Mouse (Mus musculus) erythroid progenitor cell, adult 5-6 weeks (primary cell): ENCODE measurements around the gene Skida1. TPM values are rescaled to one million over a fixed set of nuclear protein-coding genes. Genes with fewer than 3 reads are reported as not detected.
A peak's percentile ranks its signal among the peaks of the same experiment; 100 is the strongest.
"Not testable (repeated sequence)": the region's sequence is repeated elsewhere in the genome, so short reads cannot be mapped to it uniquely, and the experiment has no call there.

Source experiments
- ATAC-seq: replicated peaks from 2 replicates; pipeline ENCODE4 v1.8.0; 2016; ENCODE audit warnings: moderate number of reproducible peaks, mild to moderate bottlenecking, moderate TSS enrichment, inconsistent platforms; ENCODE audit not compliant: poor library complexity, low FRiP score, severe bottlenecking
- total RNA-seq, 2 experiments: library from RNA; stranded (forward) in 1 of 2; stranded (reverse) in 1 of 2; fragments of 150-400 nt in 1 of 2; fragments of 186-747, 209-891 nt in 1 of 2; gene quantifications; 2 replicates each; pipeline versions ENCODE4 v1.2.3 to v1.2.4; 2015 to 2017; ENCODE audit warnings: low replicate concordance in 2 of 2

The Skida1 gene
- total RNA-seq (2015; ENCODE audit: low replicate concordance) (not detected in 2 replicates), total RNA-seq (2017; ENCODE audit: low replicate concordance) (not detected in 2 replicates)

GRCm38 (mm10) chr2:18048453-18049075 lies at the start of gene Skida1:
Skida1 (minus strand) TSS chr2:18049051.
- no peak for ATAC-seq

GRCm38 (mm10) chr2:18095804-18096203 lies 47.0 kb upstream of the Skida1 start:
- no peak for ATAC-seq

DNA sequence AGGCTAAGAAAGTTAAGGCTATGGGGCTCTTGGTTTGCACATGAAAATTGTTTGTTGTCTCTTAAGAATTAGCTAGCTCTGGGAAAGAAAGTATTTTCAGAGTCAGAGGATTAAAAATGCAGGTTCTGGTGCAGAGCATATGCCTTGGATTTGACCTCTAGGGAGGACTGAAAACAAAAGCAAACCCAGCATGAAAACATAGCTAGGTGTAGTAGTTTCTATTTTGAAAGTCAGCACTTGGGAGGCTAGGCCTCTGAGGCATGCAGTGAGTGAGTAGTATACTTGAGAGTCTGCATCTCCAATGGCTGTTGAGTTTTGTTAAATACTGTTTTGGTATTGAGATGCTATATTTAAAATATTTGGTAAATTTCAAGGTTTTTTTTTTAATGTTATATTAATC lies 45.5 kb upstream of the Skida1 start:
- ATAC-seq, result no peak

GRCm38 (mm10) chr2:18093858-18094257 lies 45.0 kb upstream of the Skida1 start:
- no peak for ATAC-seq

DNA sequence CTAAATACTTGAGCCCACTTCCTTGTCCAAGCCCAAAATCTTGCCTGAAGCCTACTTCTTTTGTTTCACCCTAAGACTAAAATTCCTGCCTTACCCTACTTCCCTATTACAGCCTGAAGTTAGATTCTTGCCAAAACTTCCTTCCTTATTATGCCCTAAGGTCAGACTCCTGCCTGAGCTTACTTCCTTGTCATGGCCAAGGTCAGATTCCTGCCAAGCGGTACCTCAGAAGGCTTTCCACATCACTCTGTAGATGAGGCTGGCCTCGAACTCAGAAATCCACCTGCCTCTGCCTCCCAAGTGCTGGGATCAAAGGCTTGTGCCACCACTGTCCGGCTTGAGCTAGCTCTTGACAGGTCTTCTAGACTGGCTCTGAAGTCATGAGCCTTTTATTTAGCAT lies 38.8 kb upstream of the Skida1 start:
- ATAC-seq, result not testable (repeated sequence)

DNA sequence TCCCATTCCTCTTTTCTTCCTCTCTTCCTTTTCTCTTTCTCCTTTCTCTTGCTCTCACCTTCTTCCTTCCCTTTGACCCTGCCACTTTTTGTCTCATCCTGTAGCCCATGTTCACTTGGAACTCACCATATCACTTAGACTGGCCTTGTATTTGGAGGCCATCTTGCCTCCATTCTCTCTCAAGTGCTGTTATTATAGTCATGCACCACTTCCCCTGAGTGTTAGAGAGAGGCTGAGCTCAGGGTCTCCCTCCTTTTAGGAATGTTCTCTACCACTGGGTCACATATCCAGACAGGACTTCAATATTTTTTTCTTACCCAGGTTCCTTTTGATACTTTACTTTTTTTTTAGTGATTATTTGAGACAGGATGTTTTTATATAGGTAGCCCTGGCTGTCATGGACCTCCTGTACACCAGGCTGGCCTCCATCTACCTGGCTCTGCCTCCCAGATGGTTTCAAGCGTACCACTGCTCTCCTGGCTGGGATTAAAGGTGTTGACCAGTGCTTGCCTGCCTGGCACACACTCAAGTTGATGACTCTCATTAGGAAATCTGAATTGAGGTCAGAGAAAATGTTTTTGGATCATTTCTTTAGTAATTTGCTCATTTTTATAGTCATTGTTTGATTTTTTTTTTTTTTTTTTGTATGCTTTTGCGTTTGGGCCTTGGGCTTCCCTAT lies 31.5 kb upstream of the Skida1 start:
- no peak for ATAC-seq

- ATAC-seq, result no peak
Observed at GRCm38 (mm10) chr2:18071947-18072346, 23.1 kb upstream of the Skida1 start.

DNA sequence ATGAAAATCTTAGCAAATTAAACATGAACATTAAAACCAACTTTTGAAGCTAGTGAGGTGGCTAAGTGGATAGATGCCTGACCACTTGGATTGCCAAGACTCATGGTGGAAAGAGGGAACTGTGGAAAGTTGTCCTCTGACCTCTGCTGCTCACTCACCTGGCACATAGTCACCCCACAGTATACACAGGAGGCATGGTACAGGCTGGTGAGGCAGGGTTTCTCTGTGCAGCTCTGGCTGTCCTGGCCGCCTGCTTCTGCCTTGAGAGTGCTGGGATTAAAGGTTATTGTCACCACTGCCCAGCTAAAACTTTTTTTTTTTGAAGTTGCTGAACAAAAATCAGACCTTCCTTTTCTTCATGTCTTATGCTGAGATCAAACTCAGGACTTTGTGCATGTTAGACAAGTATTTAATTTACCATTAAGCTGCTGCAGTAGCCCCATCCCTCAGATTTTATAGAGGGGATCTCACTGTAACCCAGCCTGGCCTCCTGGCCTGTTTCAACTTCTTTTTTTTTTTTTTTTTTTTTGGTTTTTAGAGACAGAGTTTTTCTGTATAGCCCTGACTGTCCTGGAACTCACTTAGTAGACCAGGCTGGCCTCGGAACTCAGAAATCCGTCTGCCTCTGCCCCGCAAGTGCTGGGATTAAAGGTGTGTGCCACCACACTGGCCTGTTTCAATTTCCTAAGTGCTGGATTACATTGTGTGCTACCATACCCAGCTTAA lies 19.4 kb upstream of the Skida1 start:
- ATAC-seq, result no peak

DNA sequence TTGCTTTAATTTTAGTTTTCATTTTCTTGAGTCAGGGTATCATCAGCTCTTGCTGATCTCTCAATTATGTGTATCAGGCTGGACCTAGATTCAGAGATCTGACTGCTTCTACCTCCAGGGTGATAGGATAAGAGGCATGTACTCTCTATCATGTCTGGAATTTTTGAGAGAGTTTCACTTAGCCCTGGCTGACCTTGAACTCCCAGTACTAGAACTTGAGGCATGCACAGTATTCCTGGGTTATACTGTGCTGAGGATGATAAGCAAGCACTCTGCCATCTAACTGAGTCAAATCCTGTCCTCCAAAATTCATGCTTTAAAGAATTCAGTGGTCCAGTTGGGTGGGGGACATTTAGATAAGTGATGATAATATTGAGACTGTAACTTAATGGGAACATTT lies 17.6 kb upstream of the Skida1 start:
- no peak for ATAC-seq

DNA sequence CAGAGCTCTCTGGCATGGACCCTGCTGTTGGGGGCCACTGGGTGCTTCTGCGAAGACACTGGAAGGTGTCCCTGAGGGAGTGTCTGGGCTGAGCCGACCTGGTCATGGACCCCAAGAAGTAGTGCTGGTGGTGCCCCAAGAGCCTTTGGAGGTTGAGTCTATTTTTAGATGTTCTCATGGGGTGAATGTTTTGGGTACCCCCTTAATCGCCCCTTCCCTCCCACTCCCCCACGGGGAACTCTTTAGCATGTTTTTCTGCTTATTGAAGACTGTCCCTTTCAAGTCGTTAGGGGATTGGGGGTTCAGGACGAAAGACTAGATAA lies 16.8 kb upstream of the Skida1 start:
- ATAC-seq, result peak; percentile 10

DNA sequence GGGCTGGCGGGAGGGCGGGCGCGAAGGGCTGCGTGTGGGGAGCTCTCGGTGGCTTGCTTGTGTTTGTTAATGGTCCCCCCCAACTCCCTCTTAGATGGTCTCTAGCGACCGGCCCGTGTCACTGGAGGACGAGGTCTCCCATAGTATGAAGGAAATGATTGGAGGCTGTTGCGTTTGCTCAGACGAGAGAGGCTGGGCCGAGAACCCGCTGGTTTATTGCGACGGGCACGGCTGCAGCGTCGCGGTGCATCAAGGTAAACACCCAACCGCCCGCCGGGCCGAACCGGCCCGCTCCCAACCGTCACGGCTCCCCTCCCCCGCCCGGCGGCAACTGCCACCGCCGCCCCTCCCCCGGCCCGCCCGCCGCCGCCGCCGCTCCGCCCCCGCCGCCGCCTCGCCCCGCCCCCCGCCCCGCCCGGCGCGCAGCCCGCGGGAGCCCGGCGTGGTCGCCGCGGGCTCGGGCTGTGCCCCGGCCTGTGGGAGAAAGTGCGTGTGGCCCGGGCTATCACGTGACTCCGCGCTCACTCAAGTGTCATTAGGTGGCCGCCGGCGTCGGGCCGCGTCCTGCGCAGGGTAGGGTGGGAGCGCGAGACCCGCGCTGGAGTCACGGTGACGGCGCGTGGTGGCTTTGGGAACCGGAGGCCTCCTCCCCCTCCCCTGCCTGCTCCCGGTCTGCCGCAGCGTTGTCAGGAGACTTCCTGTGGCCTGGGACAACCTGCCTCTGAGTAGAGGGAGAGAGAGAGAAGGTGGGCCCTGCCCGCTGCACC lies 16.3 kb upstream of the Skida1 start:
- peak; percentile 65 for ATAC-seq

DNA sequence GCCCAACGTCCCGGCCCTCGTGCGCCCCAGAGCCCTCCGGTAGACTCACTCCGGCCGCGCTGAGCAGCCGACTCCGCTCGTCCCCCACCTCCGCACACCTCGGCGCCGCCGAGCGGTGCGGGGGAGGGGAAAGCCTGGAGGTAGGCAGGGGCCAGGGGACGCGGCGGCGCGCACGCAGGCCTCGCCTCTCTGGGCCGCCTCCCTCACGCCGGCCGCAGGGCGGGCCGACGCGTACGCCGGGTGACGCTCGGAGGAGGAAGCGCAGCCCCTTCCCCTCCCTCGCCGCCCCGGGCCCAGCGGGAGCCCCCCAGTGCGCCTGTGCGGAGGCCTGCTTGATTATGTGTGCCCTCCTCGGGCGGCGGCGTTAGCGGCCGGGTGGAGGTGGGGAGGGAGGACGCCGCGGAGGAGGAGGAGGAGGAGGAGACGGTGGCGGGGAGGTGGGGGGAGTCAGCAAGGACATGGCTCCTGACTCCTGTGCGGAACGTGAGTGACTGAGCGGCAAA lies 15.6 kb upstream of the Skida1 start:
- peak; percentile 84 for ATAC-seq

DNA sequence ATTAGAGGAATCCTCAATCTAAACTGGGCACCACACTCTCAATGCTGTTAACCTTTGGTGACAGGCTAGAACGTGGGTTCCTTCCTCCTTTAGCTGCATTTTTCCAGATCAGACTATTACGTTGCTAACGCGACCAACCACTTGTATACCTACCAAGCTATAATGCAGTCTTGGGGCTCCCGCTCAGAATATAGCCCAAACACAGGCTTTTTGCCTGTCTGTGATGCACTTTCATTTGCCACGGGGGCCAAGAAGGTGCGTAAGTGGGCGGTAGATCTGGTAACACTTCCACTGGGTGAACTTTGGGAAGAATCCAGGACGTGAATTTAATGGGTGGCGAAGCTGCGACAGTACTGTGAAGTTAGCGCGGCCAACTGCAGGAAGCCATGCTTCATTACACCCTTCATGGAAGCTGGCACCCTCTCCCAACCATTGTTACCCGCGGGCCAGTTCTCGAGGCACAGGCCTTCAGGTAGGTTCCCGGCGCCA lies 15.0 kb upstream of the Skida1 start:
- peak; percentile 56 for ATAC-seq

GRCm38 (mm10) chr2:18060396-18060795 lies 11.5 kb upstream of the Skida1 start:
- ATAC-seq, result no peak

GRCm38 (mm10) chr2:18059891-18060290 lies 11.0 kb upstream of the Skida1 start:
- no peak for ATAC-seq

DNA sequence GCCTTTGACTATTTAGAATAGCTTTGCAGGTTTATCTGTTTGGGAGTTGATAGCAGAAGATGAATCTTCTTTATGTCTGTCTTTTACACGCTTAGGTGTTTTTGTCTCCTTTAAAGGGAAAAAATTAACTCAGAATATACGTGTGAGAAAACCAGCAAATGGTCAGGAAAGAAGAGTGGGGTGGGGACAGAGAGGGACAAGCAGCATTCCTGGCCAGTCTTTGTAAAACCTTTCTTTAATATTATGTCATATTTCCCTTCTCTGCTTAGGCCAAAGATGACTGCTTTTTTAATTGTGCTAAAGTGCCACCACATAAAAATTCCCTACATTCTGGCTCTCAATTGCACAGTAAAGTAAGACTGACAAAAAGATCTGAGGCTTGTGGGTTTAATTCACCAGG lies 10.2 kb upstream of the Skida1 start:
- no peak for ATAC-seq

DNA sequence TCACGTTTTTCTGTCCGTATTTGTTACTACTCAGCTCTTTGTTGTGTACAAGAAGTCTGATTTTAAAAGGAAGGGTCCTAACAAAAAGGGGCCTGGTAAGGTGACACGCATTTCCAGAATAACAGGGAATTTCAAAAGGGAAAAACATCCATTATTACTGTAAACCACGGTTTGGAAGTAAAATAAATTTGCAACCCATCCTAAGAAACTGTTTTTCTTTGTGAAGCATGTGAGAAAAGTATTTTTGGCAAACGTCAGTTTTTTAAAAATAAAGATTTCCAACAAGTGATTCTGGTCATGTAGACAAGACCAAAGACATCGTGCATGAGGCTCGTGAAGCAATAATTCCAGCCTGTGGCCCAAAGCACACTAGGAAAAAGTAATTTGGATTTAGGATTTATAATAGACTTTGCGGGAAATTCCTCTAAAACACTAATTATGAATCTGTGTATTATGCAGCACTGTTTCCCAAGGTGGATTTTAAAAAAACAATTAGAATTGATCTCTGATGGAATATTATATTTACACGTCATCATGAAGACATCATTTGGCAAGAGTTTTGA lies 9.4 kb upstream of the Skida1 start:
- no peak for ATAC-seq

GRCm38 (mm10) chr2:18057336-18058145 lies 8.7 kb upstream of the Skida1 start:
- peak; percentile 77 for ATAC-seq

GRCm38 (mm10) chr2:18056786-18057255 lies 8.0 kb upstream of the Skida1 start:
- peak; percentile 74 for ATAC-seq
